Mouse (Mus musculus) layer of hippocampus, postnatal 36 days (tissue): ENCODE measurements around the gene Homer2. TPM values are rescaled to one million over a fixed set of nuclear protein-coding genes. Genes with fewer than 3 reads are reported as not detected.

Experiments
- DNase-seq, 2 experiments: peaks; one replicate each; pipeline ENCODE4 v3.0.0; 2022
- total RNA-seq, 2 experiments: library from RNA; stranded (reverse); gene quantifications; 2 replicates each; pipeline ENCODE4 v1.2.3; 2021

Gene Homer2
- total RNA-seq, 2 experiments from 2014 or later = 88.6 to 92.1 TPM

DNA sequence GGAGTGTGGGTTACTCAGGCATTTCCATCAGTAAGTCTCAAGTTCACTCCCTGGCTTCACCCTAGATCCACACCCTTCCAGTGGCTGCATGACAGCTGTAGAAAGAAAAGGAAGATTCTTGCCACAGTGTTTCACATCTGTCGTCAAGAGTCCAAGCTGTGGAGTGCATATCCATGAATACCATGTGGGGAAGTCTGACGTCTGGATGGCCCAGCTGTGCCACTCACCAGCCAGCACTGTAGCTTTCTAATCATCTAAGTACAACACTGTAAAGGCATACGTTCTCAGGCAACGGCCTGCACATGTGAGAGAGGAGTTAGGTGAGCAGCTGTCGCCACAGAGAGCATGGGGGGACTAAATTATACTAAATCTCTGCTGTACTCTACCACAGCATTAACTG lies 56.0 kb downstream of the Homer2 start:
- DNase-seq = no peak

DNA sequence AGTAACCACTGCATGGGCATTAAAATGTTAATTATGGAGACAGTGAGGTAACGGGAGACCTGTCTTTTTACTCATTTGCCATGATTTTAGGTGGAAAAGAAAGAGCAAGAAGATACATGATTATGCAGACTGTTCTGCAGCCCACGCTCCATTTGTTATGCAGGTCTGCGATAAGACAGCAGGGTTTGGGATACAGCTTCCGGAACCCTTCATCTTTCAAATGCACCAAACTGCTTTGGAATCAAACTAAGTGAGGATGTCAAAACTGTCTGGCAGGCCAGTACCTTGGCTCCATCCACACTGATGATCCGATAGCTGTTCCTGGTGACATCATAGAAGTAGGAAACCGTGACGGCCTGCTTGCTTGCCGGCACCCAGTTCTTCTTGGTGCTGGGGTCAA lies 58.1 kb downstream of the Homer2 start:
- DNase-seq = no peak

GRCm38 (mm10) chr7:81647959-81648358 lies 59.4 kb downstream of the Homer2 start:
- no peak for DNase-seq

DNA sequence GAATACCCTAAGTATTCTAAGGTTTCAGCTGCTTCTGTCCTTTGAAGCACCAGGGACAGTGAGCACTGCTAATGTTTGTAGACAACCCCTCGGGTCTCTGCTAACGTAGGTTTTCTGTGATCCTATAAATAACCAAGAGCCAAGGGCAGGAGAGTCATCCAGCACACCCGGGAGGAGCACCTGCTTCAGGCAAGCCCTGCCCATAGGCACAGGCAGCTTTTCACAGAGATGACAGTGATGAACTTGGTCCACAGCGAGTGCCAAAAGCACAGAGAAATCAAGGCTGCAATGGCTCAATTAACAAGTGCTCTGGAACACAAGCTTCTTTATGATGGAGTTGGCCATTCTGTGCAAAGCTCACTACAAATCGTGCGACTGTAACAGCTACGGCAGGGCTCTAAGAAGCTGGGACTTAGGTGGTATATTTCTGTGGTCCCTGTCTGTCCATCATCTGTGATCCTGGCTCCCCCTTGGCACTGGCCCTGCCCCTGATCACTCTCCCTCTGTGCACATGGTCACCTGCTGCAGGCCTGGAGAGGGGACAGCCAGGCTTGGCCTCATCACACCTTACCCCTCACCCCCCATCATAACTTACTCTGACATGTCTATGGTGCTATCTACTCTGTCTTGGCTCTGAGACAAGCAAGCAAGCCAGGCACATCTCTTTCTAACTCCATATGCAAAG lies 62.6 kb downstream of the Homer2 start:
- no peak for DNase-seq

GRCm38 (mm10) chr7:81641101-81641500 lies 66.2 kb downstream of the Homer2 start:
- no peak for DNase-seq

DNA sequence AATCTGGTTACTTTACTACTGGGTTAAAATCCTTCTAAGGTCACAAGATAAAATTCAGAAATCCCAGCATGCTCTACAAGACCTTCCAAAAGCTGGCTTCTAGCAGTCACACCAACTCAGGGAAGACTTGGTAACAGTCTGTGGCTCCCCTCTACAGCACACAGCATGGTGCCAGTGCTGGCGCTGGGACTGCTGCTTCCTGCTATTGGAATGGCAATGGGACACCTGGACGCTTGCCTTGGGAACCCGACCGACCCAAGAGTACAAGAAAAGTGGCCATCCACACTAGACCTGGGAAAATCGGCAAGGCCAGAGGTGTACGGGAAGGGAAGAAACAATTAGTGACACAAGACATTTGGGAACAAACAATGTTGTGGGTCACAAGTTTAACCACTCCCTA lies 74.7 kb downstream of the Homer2 start:
- DNase-seq = no peak

DNA sequence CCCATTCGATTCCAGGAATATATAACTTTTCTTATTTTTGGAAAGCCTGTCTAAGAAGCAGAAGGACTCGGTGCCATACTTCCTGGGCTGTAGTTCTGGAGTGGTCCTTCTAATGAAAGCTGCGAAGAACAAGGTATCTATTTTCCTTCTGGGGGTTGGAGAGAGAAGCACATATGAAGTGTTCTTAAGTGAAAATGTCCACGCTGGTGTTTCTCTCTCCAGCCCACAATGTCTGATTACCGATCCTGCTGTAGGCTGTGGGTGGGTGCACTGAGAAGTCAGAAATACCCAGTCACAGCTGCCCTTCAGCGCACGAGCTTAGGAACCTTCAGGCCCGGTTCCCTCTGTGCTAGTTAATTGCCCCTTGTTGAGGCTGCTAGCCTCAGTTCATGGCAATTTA lies 76.1 kb downstream of the Homer2 start:
- DNase-seq = no peak

DNA sequence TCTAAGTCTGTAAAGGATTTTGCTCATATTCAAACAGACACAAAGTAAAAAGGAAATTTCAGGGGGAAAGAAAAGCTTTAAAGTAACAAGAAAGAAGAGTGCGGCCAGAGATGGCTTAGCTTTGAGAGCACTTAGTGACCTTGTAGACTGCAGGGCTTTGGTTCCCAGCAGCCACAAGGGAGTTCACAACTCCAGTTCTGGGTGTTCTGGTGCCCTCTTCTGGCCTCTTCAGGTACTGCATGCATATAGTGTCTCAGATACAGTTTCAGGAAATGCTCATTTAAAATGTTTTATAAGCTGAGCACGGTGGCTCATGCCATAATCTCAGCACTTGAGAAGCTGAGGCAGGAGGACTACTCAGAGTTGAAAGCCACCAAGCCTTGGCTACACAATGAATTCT lies 80.9 kb downstream of the Homer2 start:
- DNase-seq = no peak

DNA sequence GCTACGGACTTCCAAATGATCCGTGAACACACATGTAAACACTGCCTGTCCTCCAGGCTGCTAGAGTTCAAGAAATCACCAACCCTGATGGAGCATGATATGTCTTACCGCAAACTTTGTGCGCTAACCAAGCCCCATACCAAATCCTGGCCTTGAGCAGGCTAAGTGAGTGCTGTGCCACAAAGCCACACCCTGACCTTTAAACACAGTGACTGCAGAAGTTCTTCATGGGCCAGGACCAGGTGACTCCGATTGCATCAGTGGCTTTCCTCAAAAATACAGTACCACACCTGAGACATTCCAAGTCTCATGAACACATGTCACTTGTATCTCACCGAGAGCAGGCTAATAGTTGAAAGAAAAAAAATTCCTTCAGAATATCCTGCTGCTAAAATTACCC lies 83.6 kb downstream of the Homer2 start:
- DNase-seq = no peak

DNA sequence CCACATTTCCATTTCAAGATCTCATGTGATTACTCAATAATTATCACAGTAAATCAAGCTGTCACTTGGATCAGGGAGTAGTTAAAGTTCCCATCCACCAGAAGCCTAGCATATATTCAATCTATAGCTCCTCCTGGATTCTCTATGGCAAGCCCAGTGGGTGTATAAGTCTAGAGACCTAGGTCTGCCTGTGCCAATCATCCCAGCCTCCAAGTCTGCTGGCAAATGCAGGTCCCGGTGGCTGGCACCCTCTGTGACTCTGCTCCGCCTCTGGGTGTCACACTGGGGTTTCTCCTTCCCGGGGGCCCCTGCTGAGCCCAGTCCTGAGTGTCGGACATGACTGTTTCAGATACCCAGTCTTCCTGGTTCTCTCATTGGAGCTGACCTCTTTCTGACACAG lies 84.5 kb downstream of the Homer2 start:
- no peak for DNase-seq

DNA sequence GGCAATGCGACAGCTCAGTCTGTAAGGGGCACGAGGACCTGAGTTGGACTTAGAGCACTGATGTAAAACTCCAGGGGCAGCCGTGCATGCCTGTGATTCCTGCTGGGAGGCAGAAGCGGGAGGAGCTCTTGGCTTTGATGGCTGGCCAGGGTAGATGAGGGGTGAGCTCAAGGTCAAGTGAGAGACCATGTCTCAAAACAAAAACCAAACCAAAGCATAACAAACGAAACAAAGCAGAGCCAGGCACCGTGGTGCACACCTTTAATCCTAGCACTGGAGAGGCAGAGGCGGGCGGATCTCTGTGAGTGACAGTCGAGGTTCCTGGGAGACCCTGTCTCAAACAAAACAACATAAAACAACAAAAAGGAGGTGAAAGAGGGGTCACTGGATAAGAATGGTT lies 92.3 kb downstream of the Homer2 start:
- DNase-seq = no peak

DNA sequence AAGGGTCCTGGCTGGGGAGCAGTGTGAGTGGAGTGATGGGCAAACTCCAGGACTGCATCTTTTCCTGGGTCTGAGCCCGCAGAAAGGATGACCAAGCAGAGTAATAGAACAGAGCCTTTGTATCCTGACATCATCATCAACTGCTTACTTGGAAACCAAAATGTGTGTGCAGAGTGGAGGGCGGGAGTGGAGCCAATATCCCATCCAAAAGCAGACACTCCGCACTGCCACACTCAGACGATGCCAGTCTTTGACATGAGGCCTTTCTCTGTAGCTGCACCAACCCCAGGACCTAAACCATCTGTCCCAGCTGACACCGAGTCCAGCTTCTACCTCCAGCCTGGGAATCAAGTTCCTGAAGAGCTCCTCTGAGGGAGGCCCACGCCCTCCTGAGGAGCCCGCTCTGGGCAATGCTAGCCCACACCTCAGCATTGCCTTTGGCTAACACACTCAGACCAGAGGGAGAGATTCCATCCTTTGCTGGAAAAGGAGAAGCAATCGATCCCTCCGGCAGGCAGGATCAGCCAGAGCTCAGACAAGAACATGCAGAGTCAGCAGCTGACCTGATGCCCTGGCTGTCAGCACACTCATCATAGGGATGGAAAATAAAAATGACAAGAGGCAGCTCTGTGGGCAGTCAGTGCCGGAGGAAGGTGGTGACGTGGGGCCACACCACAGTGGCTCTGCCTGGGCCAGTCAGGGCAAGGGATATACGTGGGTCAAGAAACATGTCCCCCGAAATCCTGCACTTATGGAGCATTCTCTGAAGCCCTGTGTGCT lies 94.3 kb downstream of the Homer2 start:
- no peak for DNase-seq

- DNase-seq = no peak
Observed at GRCm38 (mm10) chr7:81610125-81610524, 97.2 kb downstream of the Homer2 start.

DNA sequence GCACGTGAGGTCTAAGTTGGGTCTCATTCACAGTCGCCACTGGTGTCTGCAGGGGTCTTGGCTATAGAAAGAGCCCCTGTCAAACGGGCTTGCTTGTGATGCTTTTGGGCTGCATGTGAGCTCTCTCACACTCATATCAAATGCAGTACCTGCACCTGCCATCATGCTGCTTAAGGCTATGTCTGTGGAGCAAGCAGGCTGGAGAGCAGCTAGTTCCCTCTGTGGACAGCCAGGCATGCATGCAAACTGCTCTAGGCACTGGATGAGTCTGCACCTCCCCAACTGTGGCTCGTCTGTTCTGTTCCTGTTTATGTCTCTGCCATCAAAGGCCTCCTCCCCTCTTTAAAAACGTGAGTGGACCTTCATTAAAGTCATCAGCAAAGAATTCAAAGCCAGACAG lies 100.9 kb downstream of the Homer2 start:
- DNase-seq = no peak

GRCm38 (mm10) chr7:81605489-81605888 lies 101.8 kb downstream of the Homer2 start:
- DNase-seq = no peak

GRCm38 (mm10) chr7:81604991-81605390 lies 102.3 kb downstream of the Homer2 start:
- DNase-seq = no peak

- no peak for DNase-seq
Observed at GRCm38 (mm10) chr7:81599379-81600280, 107.7 kb downstream of the Homer2 start.

GRCm38 (mm10) chr7:81597660-81598059 lies 109.7 kb downstream of the Homer2 start:
- no peak for DNase-seq

- DNase-seq = no peak
Observed at GRCm38 (mm10) chr7:81596086-81596485, 111.2 kb downstream of the Homer2 start.

GRCm38 (mm10) chr7:81595056-81595455 lies 112.3 kb downstream of the Homer2 start:
- no peak for DNase-seq

DNA sequence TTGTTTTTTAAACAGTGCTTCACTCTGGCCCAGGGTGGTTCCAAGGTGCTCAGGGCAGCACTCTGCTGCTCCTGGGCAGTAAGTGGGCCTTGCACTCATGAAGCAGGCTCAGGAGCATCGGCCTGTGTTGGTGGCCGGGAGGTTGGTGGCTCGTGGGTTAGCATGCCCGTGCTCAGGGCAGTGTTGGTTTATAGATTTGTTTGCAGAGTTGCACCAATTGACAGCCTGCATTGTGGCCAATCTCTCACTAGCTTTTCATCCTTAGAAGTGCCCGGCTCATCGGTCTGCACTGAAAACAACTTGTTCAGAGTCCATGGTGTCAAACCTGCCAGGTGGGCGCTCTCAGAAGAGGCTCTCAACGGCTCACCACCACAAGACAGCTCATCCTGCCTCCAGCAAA lies 113.9 kb downstream of the Homer2 start:
- no peak for DNase-seq

DNA sequence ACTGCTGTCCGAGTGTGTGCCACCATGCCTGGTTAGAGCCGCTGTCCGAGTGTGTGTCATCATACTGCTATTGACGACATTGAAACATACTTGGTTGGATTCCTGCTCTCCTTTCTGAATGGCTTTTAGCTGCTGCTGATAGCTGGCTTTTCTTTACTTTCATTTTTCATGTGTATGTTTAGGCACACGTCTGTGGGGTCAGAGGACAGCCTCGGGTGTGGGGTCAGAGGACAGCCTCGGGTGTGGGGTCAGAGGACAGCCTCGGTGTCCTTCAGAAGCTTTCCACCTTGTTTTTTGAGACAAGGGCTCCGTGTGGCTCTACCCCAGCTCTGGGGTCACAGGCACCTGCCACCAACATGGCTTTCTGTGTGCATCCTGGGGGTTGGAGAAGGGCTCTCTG lies 114.6 kb downstream of the Homer2 start:
- no peak for DNase-seq

- no peak for DNase-seq
Observed at GRCm38 (mm10) chr7:81587238-81587637, 120.1 kb downstream of the Homer2 start.
